Mouse (Mus musculus) CH12.LX (cell line): ENCODE results near the gene Mansc1.

Experiments
- BHLHE40 ChIP-seq: IDR thresholded peaks from 2 replicates; pipeline ENCODE4 v1.6.1; 2011; ENCODE audit warnings: mild to moderate bottlenecking, low read depth, low read length, improper control_type of control experiment
- CTCF ChIP-seq, 2 experiments: IDR thresholded peaks in 1 of 2; conservative IDR thresholded peaks in 1 of 2; 2 replicates each; pipeline ENCODE4 v1.5.1; 2011 to 2012; ENCODE audit warnings: low read depth in 2 of 2, low read length in 2 of 2, improper control_type of control experiment in 1 of 2, inconsistent platforms in 1 of 2, mild to moderate bottlenecking in 1 of 2, moderate library complexity in 1 of 2
- EP300 ChIP-seq: IDR thresholded peaks from 2 replicates; pipeline ENCODE4 v1.6.1; 2011; ENCODE audit warnings: low read length, improper control_type of control experiment
- HCFC1 ChIP-seq: IDR thresholded peaks from 2 replicates; pipeline ENCODE4 v1.6.1; 2012; ENCODE audit warnings: low read depth, mild to moderate bottlenecking, inconsistent platforms, low read length, improper control_type of control experiment
- KAT2A ChIP-seq: IDR thresholded peaks from 2 replicates; pipeline ENCODE4 v1.6.1; 2012; ENCODE audit warnings: low read length, improper control_type of control experiment, inconsistent platforms; ENCODE audit not compliant: insufficient replicate concordance
- POLR2A ChIP-seq: IDR thresholded peaks from 2 replicates; pipeline ENCODE4 v1.6.1; 2011; ENCODE audit warnings: low read depth, mild to moderate bottlenecking, improper control_type of control experiment, low read length
- POLR2AphosphoS2 ChIP-seq: IDR thresholded peaks from 2 replicates; pipeline ENCODE4 v1.6.1; 2011; ENCODE audit warnings: low read depth, low read length, improper control_type of control experiment
- SIN3A ChIP-seq: IDR thresholded peaks from 2 replicates; pipeline ENCODE4 v1.6.1; 2012; ENCODE audit warnings: low read length, improper control_type of control experiment, inconsistent platforms
- TCF12 ChIP-seq: IDR thresholded peaks from 2 replicates; pipeline ENCODE4 v1.6.1; 2014; ENCODE audit warnings: low read depth, mild to moderate bottlenecking, inconsistent platforms, low read length, improper control_type of control experiment
- ZC3H11A ChIP-seq: IDR thresholded peaks from 2 replicates; pipeline ENCODE4 v1.6.1; 2012; ENCODE audit warnings: low read depth, mild to moderate bottlenecking, inconsistent platforms, low read length, improper control_type of control experiment

GRCm38 (mm10) chr6:134606949-134607746, 25.1 kb downstream of the Mansc1 start:
- TF ChIP-seq HCFC1, result no peak
- no peak for TF ChIP-seq SIN3A
- no peak for TF ChIP-seq POLR2AphosphoS2
- TF ChIP-seq ZC3H11A, result peak; percentile 28; the same call in 1 of the 2 replicates
- no peak for TF ChIP-seq EP300
- no peak for TF ChIP-seq POLR2A
- TF ChIP-seq BHLHE40, result no peak
- peak; percentile 42 to 87; a peak in 3 of 4 replicates for TF ChIP-seq CTCF (conservative IDR thresholded peaks at IDR 0.05 in 1 of 2, IDR thresholded peaks at IDR 0.05 in 1 of 2; ENCODE audit: low read depth in 2 of 2, low read length in 2 of 2)
- TF ChIP-seq KAT2A, result no peak
- TF ChIP-seq TCF12, result no peak
